Mouse (Mus musculus) urinary bladder, postnatal 25 days (tissue): ENCODE measurements around the gene Slc22a17.

ENCODE experiments used
- DNase-seq: peaks from one replicate; pipeline ENCODE4 v3.0.0; 2022; ENCODE audit warnings: low spot score

Slc22a17 gene

GRCm38 (mm10) chr14:54900383-54900782 is 12.5 kb downstream of the Slc22a17 start:
- peak; percentile 51 for DNase-seq

GRCm38 (mm10) chr14:54897445-54897844 is 15.5 kb downstream of the Slc22a17 start:
- no peak for DNase-seq

GRCm38 (mm10) chr14:54894296-54895151 is 18.4 kb downstream of the Slc22a17 start:
- peak; percentile 63 for DNase-seq

- peak; percentile 91 for DNase-seq
Measured at GRCm38 (mm10) chr14:54893651-54894181, 19.2 kb downstream of the Slc22a17 start.

GRCm38 (mm10) chr14:54892200-54892599 is 20.7 kb downstream of the Slc22a17 start, which contains the start of gene Pabpn1:
Pabpn1 (plus strand) TSS chr14:54892500.
- no peak for DNase-seq

GRCm38 (mm10) chr14:54885309-54885708 is 27.6 kb downstream of the Slc22a17 start:
- DNase-seq: no peak

GRCm38 (mm10) chr14:54884022-54884712 is 28.8 kb downstream of the Slc22a17 start:
- DNase-seq: no peak

GRCm38 (mm10) chr14:54883154-54884021 is 29.5 kb downstream of the Slc22a17 start, which contains the start of the genes Bcl2l2 and Gm20521:
Bcl2l2 (plus strand) TSS chr14:54883377.
Gm20521 (plus strand) TSS chr14:54883441.
- peak; percentile 73 for DNase-seq

- peak; percentile 66 for DNase-seq
Measured at GRCm38 (mm10) chr14:54877048-54877715, 35.8 kb downstream of the Slc22a17 start, which contains the start of gene Ppp1r3e. Ppp1r3e (minus strand) TSS chr14:54877550.

GRCm38 (mm10) chr14:54876539-54877047 is 36.3 kb downstream of the Slc22a17 start:
- peak; percentile 84 for DNase-seq

GRCm38 (mm10) chr14:54875844-54876538 is 36.9 kb downstream of the Slc22a17 start:
- DNase-seq: no peak

- DNase-seq: no peak
Measured at GRCm38 (mm10) chr14:54874165-54874564, 38.8 kb downstream of the Slc22a17 start.

- no peak for DNase-seq
Measured at GRCm38 (mm10) chr14:54870861-54871260, 42.1 kb downstream of the Slc22a17 start, which contains the start of gene Homez. Homez (minus strand) TSS chr14:54870961.

- DNase-seq: no peak
Measured at GRCm38 (mm10) chr14:54868026-54868425, 44.9 kb downstream of the Slc22a17 start.

- no peak for DNase-seq
Measured at GRCm38 (mm10) chr14:54866936-54867335, 46.0 kb downstream of the Slc22a17 start.

- DNase-seq: no peak
Measured at GRCm38 (mm10) chr14:54866268-54866667, 46.7 kb downstream of the Slc22a17 start.

GRCm38 (mm10) chr14:54865626-54866025 is 47.3 kb downstream of the Slc22a17 start:
- no peak for DNase-seq

- DNase-seq: no peak
Measured at GRCm38 (mm10) chr14:54864313-54865036, 48.5 kb downstream of the Slc22a17 start.
